Mouse (Mus musculus) heart, adult 2 months (tissue): ENCODE measurements around the gene Gpr19. TPM values are rescaled to one million over a fixed set of nuclear protein-coding genes. Genes with fewer than 3 reads are reported as not detected.

Source experiments
- DNase-seq, 2 experiments: peaks; one replicate each; pipeline ENCODE4 v3.0.0; 2021
- H3K27ac ChIP-seq: fragments of 200-600 bp; 2 replicates; pipeline ENCODE4 v1.8.1; 2022
- H3K27me3 ChIP-seq: fragments of 200-500 bp; 2 replicates; pipeline ENCODE4 v1.6.1; 2012; ENCODE audit warnings: mild to moderate bottlenecking, low read length, inconsistent platforms, mixed read lengths; ENCODE audit not compliant: control insufficient read depth, insufficient read depth
- H3K36me3 ChIP-seq: fragments of 200-500 bp; 2 replicates; pipeline ENCODE4 v1.6.1; 2012; ENCODE audit warnings: low read length, inconsistent platforms; ENCODE audit not compliant: control insufficient read depth, insufficient read depth
- H3K4me1 ChIP-seq: fragments of 200-500 bp; 2 replicates; pipeline ENCODE4 v1.6.1; 2011; ENCODE audit warnings: low read length; ENCODE audit not compliant: control insufficient read depth, insufficient read depth
- H3K4me3 ChIP-seq: fragments of 200-600 bp; 2 replicates; pipeline ENCODE4 v1.8.1; 2022
- H3K79me2 ChIP-seq: fragments of 200-500 bp; replicated peaks from 2 replicates; pipeline ENCODE4 v1.6.1; 2012; ENCODE audit warnings: mild to moderate bottlenecking, inconsistent platforms, low read length, moderate library complexity, mixed read lengths; ENCODE audit not compliant: control insufficient read depth, insufficient read depth
- H3K9ac ChIP-seq: fragments of 200-500 bp; 2 replicates; pipeline ENCODE4 v1.6.1; 2012; ENCODE audit warnings: low read depth, mild to moderate bottlenecking, control low read depth, inconsistent platforms, low read length, mixed read lengths
- CTCF ChIP-seq: fragments of 200-600 bp; IDR thresholded peaks from 2 replicates; pipeline ENCODE4 v1.8.1; 2022; ENCODE audit warnings: antibody characterized with exemption, mild to moderate bottlenecking, moderate library complexity
- EP300 ChIP-seq: fragments of 200-500 bp; IDR thresholded peaks from 2 replicates; pipeline ENCODE4 v1.6.1; 2011; ENCODE audit warnings: low read depth, low read length, control low read depth; ENCODE audit not compliant: insufficient read depth
- POLR2A ChIP-seq: fragments of 200-500 bp; IDR thresholded peaks from 2 replicates; pipeline ENCODE4 v1.6.1; 2011; ENCODE audit warnings: mild to moderate bottlenecking, low read depth, low read length, control low read depth; ENCODE audit not compliant: insufficient read depth
- WGBS: fragments of 180-500 bp; shearing (Covaris S2); methylation state at CpG from one replicate; pipeline ENCODE4 v1.1.7; 2018; 5-methylcytosine and 5-hydroxymethylcytosine counted together
- intact Hi-C: fragments of 180-260 bp; cut with DNase I; formaldehyde crosslinking; loops from one replicate; pipeline ENCODE4 v1.15.1; 2025
- long read RNA-seq: library from polyadenylated mRNA; stranded (forward); transcript quantifications from one replicate; pipeline ENCODE4 v2.0.0, GENCODE M21; 2021
- polyA plus RNA-seq: library from polyadenylated mRNA; depleted of rRNA; stranded (reverse); fragments of >200 nt; gene quantifications from 2 replicates; pipeline ENCODE4 v1.2.3, GENCODE M21; 2012; rRNA removed
- total RNA-seq, 2 experiments: library from RNA; stranded (reverse); gene quantifications; 2 replicates each; pipeline ENCODE4 v1.2.3; 2021

Gene Gpr19
- 1 to 10 TPM; 3.2 to 4.8 TPM for total RNA-seq
- 4.4 and 6.1 TPM in 2 replicates for polyA plus RNA-seq
- long read RNA-seq, partial matches to known transcripts = 1 of 4 reads
- long read RNA-seq, other reads (novel, unspliced or antisense) = 2 of 4 reads

DNA sequence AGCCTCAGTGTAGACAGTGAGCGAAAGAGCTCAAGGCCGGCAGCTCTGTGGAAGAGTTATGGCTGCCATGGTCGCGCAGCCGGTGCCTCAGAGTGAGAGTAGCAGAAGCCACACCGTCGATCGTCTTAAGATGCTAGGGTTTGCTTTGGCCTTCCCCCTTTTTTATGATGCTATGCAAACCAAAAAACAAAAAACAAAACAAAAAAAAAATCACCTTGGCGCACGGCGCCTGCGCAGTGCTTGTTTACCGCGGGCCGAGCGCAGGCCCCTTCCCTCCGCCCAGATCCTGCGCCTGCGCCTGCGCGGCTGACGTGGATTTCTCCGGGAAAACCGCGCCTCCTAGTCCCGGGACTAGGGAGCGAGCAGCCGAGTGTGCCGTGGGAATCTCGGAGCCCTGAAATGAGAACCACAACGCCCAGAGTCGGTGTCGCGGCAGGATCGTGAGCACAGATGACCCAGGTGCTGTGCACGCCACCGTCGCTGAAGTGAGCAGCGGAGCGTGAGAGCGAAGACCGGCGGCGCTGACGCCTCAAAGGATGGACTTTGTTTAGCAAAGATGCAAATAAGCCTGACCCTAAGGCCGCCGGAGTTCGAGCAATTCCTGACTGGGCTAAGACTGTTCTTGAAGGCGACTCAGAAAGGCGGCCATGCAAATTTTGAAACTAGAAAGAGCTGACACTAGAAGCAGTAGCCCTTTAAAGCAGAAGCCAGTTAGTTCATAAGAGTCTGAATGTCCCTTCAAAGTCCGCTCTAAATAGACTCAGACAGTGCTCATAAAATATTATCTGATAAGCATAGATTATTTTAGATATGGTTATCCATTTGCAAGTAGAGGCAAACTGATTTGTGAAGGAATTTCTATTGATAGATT, at the start of gene Gpr19:
Gene Gpr19 (minus strand): TSS at position 484 of the 871 bp plus-strand sequence.
- H3K27ac ChIP-seq = peak within 1 kb of the TSS; percentile 99
- H3K79me2 ChIP-seq = no peaks in the 10 kb centered on the region
- peak within 1 kb of the TSS; percentile 85 for H3K9ac ChIP-seq
- peak; percentile 99 for TF ChIP-seq POLR2A
- TF ChIP-seq CTCF = peak; percentile 33; the same call in 1 of the 2 replicates
- peak; percentile 64; the same call in 1 of the 2 replicates for TF ChIP-seq EP300
- H3K27me3 ChIP-seq = no peaks in the 10 kb centered on the region
- WGBS = under 1% methylated on average over 51 of the region's 51 CpGs
- no peaks in the 10 kb centered on the region for H3K4me1 ChIP-seq
- DNase-seq = peak; percentile 94 to 95
- H3K36me3 ChIP-seq = no peaks in the 10 kb centered on the region
- peak within 1 kb of the TSS; percentile 77 for H3K4me3 ChIP-seq
- intact Hi-C loops = loop anchor here (1.0 to 2.0 kb wide), 3 partner anchors 18 to 68 kb away; partner anchors contain the start of gene Crebl2

DNA sequence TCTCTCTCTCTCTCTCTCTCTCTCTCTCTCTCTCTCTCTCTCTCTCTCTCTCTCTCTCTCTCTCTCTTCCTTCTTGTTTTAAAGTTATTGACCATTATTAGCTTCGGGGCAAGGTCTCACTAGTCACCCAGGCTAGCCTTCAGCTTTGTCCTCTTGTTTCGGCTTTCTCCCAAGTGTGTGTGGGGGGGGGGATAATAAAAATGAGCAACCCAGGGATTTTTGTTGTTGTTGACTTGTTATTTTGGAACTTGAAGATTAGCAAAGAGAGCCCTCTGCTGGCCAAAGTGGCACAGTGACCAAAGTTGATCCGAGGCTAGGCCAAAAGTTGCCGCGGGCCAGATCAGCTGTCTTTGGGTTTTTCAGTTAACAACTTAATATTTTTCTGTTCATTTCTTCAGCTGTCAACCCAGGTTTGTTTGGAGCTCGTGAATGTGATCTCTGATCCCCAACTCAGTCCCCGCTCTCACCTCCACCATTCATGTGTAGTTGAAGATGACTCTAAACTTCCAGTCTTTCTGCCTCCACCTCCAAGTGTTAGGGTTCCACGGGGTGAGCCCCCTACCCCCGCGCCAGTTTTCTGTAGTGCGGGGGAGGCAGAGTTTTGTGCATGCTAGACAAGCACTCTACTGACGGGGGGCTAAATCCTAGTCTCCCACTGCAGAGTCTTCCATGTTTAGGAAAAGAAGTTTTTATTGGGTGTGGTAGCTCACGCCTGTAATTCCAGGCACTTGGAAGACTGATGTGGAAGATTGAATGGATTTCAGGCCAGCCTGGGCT, 49.1 kb upstream of the Gpr19 start:
- TF ChIP-seq POLR2A (no peak), CTCF (peak; percentile 84), EP300 (0 out of 2 replicates have a peak, but pooled peaks have one; percentile 53)
- H3K9ac ChIP-seq = no peak overlapping the region
- H3K4me3 ChIP-seq = no peak overlapping the region
- H3K4me1 ChIP-seq = no peaks in the 10 kb centered on the region; the same call in 1 of the 2 replicates
- intact Hi-C loops = loop anchor here (1.0 to 2.0 kb wide), 3 partner anchors 17 to 74 kb away; no protein-coding TSS in a partner anchor
- no peaks in the 10 kb centered on the region for H3K36me3 ChIP-seq
- WGBS = 42% methylated on average over 13 of the region's 13 CpGs
- peak; percentile 73 to 76 for DNase-seq
- H3K79me2 ChIP-seq = no peaks in the 10 kb centered on the region
- no peak overlapping the region for H3K27ac ChIP-seq
- H3K27me3 ChIP-seq = no peaks in the 10 kb centered on the region

DNA sequence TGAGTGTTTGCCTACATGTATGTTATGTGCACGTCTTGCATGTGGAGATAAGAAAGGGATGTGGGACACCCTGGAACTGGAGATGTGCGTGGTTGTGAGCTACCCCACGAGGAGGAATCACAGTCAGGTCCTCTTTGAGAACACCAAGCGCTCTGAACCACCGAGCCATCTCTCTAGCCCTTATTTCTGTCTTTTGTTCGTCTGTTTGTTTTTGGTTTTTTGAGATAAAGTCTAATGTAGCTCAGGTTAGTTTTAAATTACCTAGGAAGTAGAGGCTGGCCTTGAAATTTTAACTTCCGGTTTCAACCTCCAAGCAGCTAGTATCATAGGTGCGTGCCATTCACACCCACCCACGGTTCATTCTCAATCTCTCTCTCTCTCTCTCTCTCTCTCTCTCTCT, 48.5 kb upstream of the Gpr19 start:
- intact Hi-C loops = loop anchor here (1.0 to 2.0 kb wide), 3 partner anchors 16 to 74 kb away; no protein-coding TSS in a partner anchor
- Histone ChIP-seq H3K36me3 (no peaks in the 10 kb centered on the region), H3K4me3 (no peak overlapping the region), H3K27ac (no peak overlapping the region), H3K27me3 (no peaks in the 10 kb centered on the region), H3K4me1 (no peaks in the 10 kb centered on the region; the same call in 1 of the 2 replicates), H3K9ac (no peak overlapping the region), H3K79me2 (no peaks in the 10 kb centered on the region)
- no peak for DNase-seq
- TF ChIP-seq CTCF (no peak), POLR2A (no peak), EP300 (no peak)
- WGBS = 72% methylated on average over 9 of the region's 9 CpGs

DNA sequence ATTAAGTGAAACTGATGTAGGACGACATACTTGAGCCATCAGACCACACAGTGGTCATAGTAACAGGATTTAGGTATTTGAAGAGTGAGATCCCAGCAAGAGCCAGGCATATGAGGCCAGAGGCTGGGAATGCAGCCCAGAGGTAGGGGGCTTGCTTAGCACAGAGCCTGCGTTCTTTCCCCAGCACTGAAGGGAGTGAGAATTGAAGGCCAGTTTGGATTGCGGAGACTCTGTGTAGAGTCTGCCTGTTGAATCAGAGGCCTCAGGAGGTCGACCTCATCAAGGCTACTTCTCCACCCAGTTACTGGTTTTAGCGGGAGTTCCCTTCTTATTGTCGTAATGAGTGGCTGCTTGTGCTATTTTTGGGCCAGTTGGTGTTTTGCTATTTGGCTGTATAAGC, 47.7 kb upstream of the Gpr19 start:
- H3K36me3 ChIP-seq = no peaks in the 10 kb centered on the region
- no peak overlapping the region for H3K27ac ChIP-seq
- H3K79me2 ChIP-seq = 0 out of 2 replicates have a peak, but pooled peaks cover 1% of the 10 kb centered on the region
- H3K4me1 ChIP-seq = no peaks in the 10 kb centered on the region; the same call in 1 of the 2 replicates
- intact Hi-C loops = loop anchor here (2.0 kb wide), 2 partner anchors 15 to 45 kb away; no protein-coding TSS in a partner anchor
- H3K9ac ChIP-seq = no peak overlapping the region
- WGBS = 47% methylated on average over 6 of the region's 6 CpGs
- no peak overlapping the region for H3K4me3 ChIP-seq
- DNase-seq = no peak
- no peaks in the 10 kb centered on the region for H3K27me3 ChIP-seq
- TF ChIP-seq CTCF = no peak
- no peak for TF ChIP-seq EP300
- TF ChIP-seq POLR2A = no peak

DNA sequence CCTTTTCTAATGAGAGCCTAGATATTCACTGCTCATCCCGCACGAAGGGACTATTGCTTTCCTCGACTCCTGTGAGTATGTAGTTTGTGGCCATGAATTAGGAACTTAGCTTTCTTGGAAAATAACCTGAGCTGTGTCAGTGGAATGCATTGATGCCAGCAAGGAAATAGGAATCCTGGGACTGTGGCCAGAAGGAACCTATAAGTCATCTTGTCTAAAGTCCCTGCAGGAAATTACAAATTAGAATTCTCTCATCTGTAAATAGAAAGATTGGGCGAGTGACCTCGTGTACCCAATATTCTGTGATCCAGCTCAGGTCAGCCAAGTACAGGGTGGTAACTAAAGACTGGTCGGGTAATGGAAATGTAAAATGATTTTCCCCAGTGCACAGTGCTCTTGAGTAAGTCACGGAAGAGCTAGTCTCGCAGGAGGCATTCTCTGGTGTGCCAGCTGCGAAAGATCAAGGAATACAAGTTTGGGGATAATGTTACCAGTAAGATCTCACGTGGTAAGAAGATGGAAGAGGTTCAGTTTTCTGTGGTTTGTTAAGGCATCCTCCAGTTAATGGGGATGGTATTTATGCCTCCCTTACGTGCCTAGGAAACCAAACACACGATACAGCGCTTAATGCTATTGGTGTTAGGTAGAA, 45.5 kb upstream of the Gpr19 start:
- no peak for DNase-seq
- H3K27me3 ChIP-seq = no peaks in the 10 kb centered on the region
- no peaks in the 10 kb centered on the region; the same call in 1 of the 2 replicates for H3K4me1 ChIP-seq
- WGBS = 70% methylated on average over 13 of the region's 13 CpGs
- 0 out of 2 replicates have a peak, but pooled peaks cover 1% of the 10 kb centered on the region for H3K79me2 ChIP-seq
- TF ChIP-seq CTCF (no peak), EP300 (no peak), POLR2A (no peak)
- no peak overlapping the region for H3K4me3 ChIP-seq
- intact Hi-C loops = no loop called here
- H3K27ac ChIP-seq = no peak overlapping the region
- no peaks in the 10 kb centered on the region for H3K36me3 ChIP-seq
- H3K9ac ChIP-seq = no peak overlapping the region
